Comparison of ENCODE assay signal across 30 mouse cellular contexts in genomic region chr15:42320349-42320748, GRCm38 (mm10).
A peak's percentile ranks its signal among the peaks of the same experiment; 100 is the strongest.
DNase-seq lines count a peak whose midpoint lies in the region; ATAC-seq and TF ChIP-seq lines count a peak whose summit lies in the region.
"Had no signal": no experiment of that assay in that cellular context is flagged by ENCODE, and none has a peak within 500 bp of the region (broad histone marks: within the 10 kb centered on the region; RNA-seq: fewer than 3 reads in every experiment).

No protein-coding gene starts in this region.

- no peaks in the 10 kb centered on the region for H3K27me3 ChIP-seq in hindbrain, embryonic 14.5 days (ENCODE audit: control insufficient read depth, insufficient read depth, low read length)
- no peaks in the 10 kb centered on the region for H3K27me3 ChIP-seq in hindbrain, embryonic 10.5 days (ENCODE audit: insufficient read depth, poor library complexity, severe bottlenecking)
- no peaks in the 10 kb centered on the region for H3K27me3 ChIP-seq in hindbrain, postnatal 0 days (ENCODE audit: insufficient read depth, low read length)
- H3K27me3 ChIP-seq in hindbrain, embryonic 11.5 days (ENCODE audit: control insufficient read depth, insufficient read depth, low read length), result no peaks in the 10 kb centered on the region
- no peaks in the 10 kb centered on the region for H3K27me3 ChIP-seq in forebrain, embryonic 14.5 days (replicated peaks; ENCODE audit: control insufficient read depth, insufficient read depth, low read length)
- H3K27me3 ChIP-seq: embryonic facial prominence, embryonic 13.5 days; forebrain, embryonic 12.5 days; heart, embryonic 13.5 days; intestine, embryonic 15.5 days; Patski had no signal

- no peak overlapping the region for H3K27ac ChIP-seq in hindbrain, embryonic 14.5 days
- no peak overlapping the region for H3K27ac ChIP-seq in hindbrain, embryonic 10.5 days
- no peak overlapping the region for H3K27ac ChIP-seq in hindbrain, postnatal 0 days
- no peak overlapping the region for H3K27ac ChIP-seq in hindbrain, embryonic 11.5 days (ENCODE audit: low read depth, low read length)
- H3K27ac ChIP-seq in forebrain, embryonic 14.5 days (ENCODE audit: low read depth, low read length), result no peak overlapping the region
- H3K27ac ChIP-seq: embryonic facial prominence, embryonic 10.5 days; embryonic facial prominence, embryonic 13.5 days; forebrain, embryonic 12.5 days; heart, adult 2 months; heart, embryonic 10.5 days; heart, embryonic 13.5 days; intestine, embryonic 15.5 days had no signal

- no peak for TF ChIP-seq CTCF in hindbrain, postnatal 0 days (IDR thresholded peaks at IDR 0.05; ENCODE audit: low read depth)

- no peak for DNase-seq in hindbrain, embryonic 14.5 days (ENCODE audit: low spot score)
- DNase-seq in hindbrain, embryonic 10.5 days (ENCODE audit: low spot score), result no peak
- peak; percentile 41 for DNase-seq in hindbrain, postnatal 0 days (ENCODE audit: low spot score)
- DNase-seq in hindbrain, embryonic 11.5 days (ENCODE audit: low spot score), result no peak
- DNase-seq in Muller cell, postnatal 12 days (ENCODE audit: inconsistent ontology term), result peak; percentile 65
- peak; percentile 8 for DNase-seq in brain, adult 2 months (ENCODE audit: low read depth, low spot score)
- no peak for DNase-seq in forebrain, embryonic 14.5 days (ENCODE audit: low spot score)
- no peak for DNase-seq in adipocyte (ENCODE audit: low spot score)
- DNase-seq: adrenal gland, postnatal 10 days; adrenal gland, postnatal 36 days; cerebellum, adult 11-12 months; cerebellum, adult 8-10 months; cerebellum, postnatal 36 days; embryo, embryonic 11 days; gastrocnemius, postnatal 10 days; gastrocnemius, postnatal 36 days; heart, adult 2 months; heart, postnatal 14 days; heart, postnatal 4 days; kidney, adult 11 months had no signal

- no peak overlapping the region for H3K4me3 ChIP-seq in hindbrain, embryonic 14.5 days (replicated peaks; ENCODE audit: low read length)
- no peak overlapping the region for H3K4me3 ChIP-seq in hindbrain, embryonic 10.5 days
- no peak overlapping the region for H3K4me3 ChIP-seq in hindbrain, postnatal 0 days (ENCODE audit: low read length)
- no peak overlapping the region for H3K4me3 ChIP-seq in hindbrain, embryonic 11.5 days (ENCODE audit: low read depth, low read length)
- no peak overlapping the region for H3K4me3 ChIP-seq in forebrain, embryonic 14.5 days (ENCODE audit: low read depth, low read length)
- H3K4me3 ChIP-seq: embryonic facial prominence, embryonic 10.5 days; embryonic facial prominence, embryonic 13.5 days; erythroblast, embryonic 14.5 days; forebrain, embryonic 12.5 days; heart, adult 2 months; heart, embryonic 10.5 days; heart, embryonic 13.5 days; intestine, embryonic 15.5 days had no signal

- no peaks in the 10 kb centered on the region for H3K4me1 ChIP-seq in hindbrain, embryonic 14.5 days (replicated peaks; ENCODE audit: control insufficient read depth, insufficient read depth, low read length)
- no peaks in the 10 kb centered on the region for H3K4me1 ChIP-seq in hindbrain, embryonic 10.5 days (replicated peaks)
- H3K4me1 ChIP-seq in hindbrain, postnatal 0 days (ENCODE audit: insufficient read depth, low read length), result 0 out of 2 replicates have a peak, but pooled peaks cover 7% of the 10 kb centered on the region
- H3K4me1 ChIP-seq in hindbrain, embryonic 11.5 days (replicated peaks; ENCODE audit: control insufficient read depth, insufficient read depth, low read length), result no peaks in the 10 kb centered on the region
- H3K4me1 ChIP-seq in forebrain, embryonic 14.5 days (ENCODE audit: control insufficient read depth, insufficient read depth, low read length), result peaks cover 4% of the 10 kb centered on the region; the same call in 1 of the 2 replicates
- H3K4me1 ChIP-seq: embryonic facial prominence, embryonic 10.5 days; embryonic facial prominence, embryonic 13.5 days; intestine, embryonic 15.5 days had no signal

- no peak overlapping the region for H3K9ac ChIP-seq in hindbrain, embryonic 14.5 days
- H3K9ac ChIP-seq in hindbrain, postnatal 0 days (replicated peaks; ENCODE audit: low read length), result no peak overlapping the region
- no peak overlapping the region for H3K9ac ChIP-seq in hindbrain, embryonic 11.5 days (ENCODE audit: low read depth, low read length)
- no peak overlapping the region for H3K9ac ChIP-seq in forebrain, embryonic 14.5 days (ENCODE audit: low read length)
- H3K9ac ChIP-seq: embryonic facial prominence, embryonic 13.5 days; forebrain, embryonic 12.5 days; heart, embryonic 13.5 days; intestine, embryonic 15.5 days had no signal

- H3K36me3 ChIP-seq in hindbrain, embryonic 14.5 days (replicated peaks; ENCODE audit: control insufficient read depth, insufficient read depth), result no peaks in the 10 kb centered on the region
- H3K36me3 ChIP-seq in hindbrain, embryonic 10.5 days, result no peaks in the 10 kb centered on the region
- H3K36me3 ChIP-seq in hindbrain, postnatal 0 days (ENCODE audit: insufficient read depth, low read length), result no peaks in the 10 kb centered on the region
- no peaks in the 10 kb centered on the region for H3K36me3 ChIP-seq in hindbrain, embryonic 11.5 days (ENCODE audit: control insufficient read depth, insufficient read depth, low read length)
- no peaks in the 10 kb centered on the region for H3K36me3 ChIP-seq in forebrain, embryonic 14.5 days (ENCODE audit: control insufficient read depth, insufficient read depth, low read length)
- H3K36me3 ChIP-seq: embryonic facial prominence, embryonic 10.5 days; embryonic facial prominence, embryonic 13.5 days; forebrain, embryonic 12.5 days; heart, embryonic 10.5 days; heart, embryonic 13.5 days; intestine, embryonic 15.5 days had no signal

- no peaks in the 10 kb centered on the region for H3K9me3 ChIP-seq in hindbrain, embryonic 14.5 days (ENCODE audit: control insufficient read depth, low read length)
- H3K9me3 ChIP-seq in hindbrain, embryonic 10.5 days, result no peaks in the 10 kb centered on the region
- H3K9me3 ChIP-seq in hindbrain, postnatal 0 days (ENCODE audit: low read length), result no peaks in the 10 kb centered on the region
- H3K9me3 ChIP-seq in hindbrain, embryonic 11.5 days (ENCODE audit: control insufficient read depth, low read length), result no peaks in the 10 kb centered on the region
- no peaks in the 10 kb centered on the region for H3K9me3 ChIP-seq in forebrain, embryonic 14.5 days (replicated peaks; ENCODE audit: control insufficient read depth, low read length)
- H3K9me3 ChIP-seq: embryonic facial prominence, embryonic 10.5 days; embryonic facial prominence, embryonic 13.5 days; forebrain, embryonic 12.5 days; heart, embryonic 10.5 days; heart, embryonic 13.5 days; intestine, embryonic 15.5 days had no signal

- 66% methylated on average over 1 of the region's 1 CpGs for WGBS in hindbrain, embryonic 14.5 days
- WGBS in hindbrain, embryonic 10.5 days, result 80% methylated on average over 1 of the region's 1 CpGs
- 33% methylated on average over 1 of the region's 1 CpGs for WGBS in hindbrain, postnatal 0 days
- WGBS in hindbrain, embryonic 11.5 days, result 82% methylated on average over 1 of the region's 1 CpGs
- WGBS in forebrain, embryonic 14.5 days, result 88% methylated on average over 1 of the region's 1 CpGs

- 0 out of 2 replicates have a peak, but pooled peaks have one; percentile 46 for ATAC-seq in hindbrain, embryonic 14.5 days (ENCODE audit: low FRiP score)
- peak; percentile 55; the same call in 1 of the 2 replicates for ATAC-seq in hindbrain, postnatal 0 days
- no peak for ATAC-seq in hindbrain, embryonic 11.5 days (ENCODE audit: low FRiP score)
- ATAC-seq in forebrain, embryonic 14.5 days, result no peak
- ATAC-seq: activated CD4-positive, CD25-positive, alpha-beta regulatory T cell, adult 4 months; forebrain, embryonic 16.5 days; intestine, embryonic 15.5 days; Patski had no signal

- no peak overlapping the region for H3K4me2 ChIP-seq in hindbrain, embryonic 14.5 days (replicated peaks)
- H3K4me2 ChIP-seq in hindbrain, postnatal 0 days (ENCODE audit: low read depth, low read length), result no peak overlapping the region
- no peak overlapping the region for H3K4me2 ChIP-seq in hindbrain, embryonic 11.5 days (replicated peaks; ENCODE audit: low read depth, low read length)
- no peak overlapping the region for H3K4me2 ChIP-seq in forebrain, embryonic 14.5 days (ENCODE audit: low read length)
- H3K4me2 ChIP-seq: embryonic facial prominence, embryonic 13.5 days; forebrain, embryonic 12.5 days; heart, embryonic 13.5 days; intestine, embryonic 15.5 days had no signal

Comparison
In these comparisons a context has a peak if more than half of its experiments do, and no peak if none do; other contexts are left out.
1. ATAC-seq: peak in hindbrain, embryonic 14.5 days (single experiment) and hindbrain, postnatal 0 days (single experiment); none in hindbrain, embryonic 11.5 days (single experiment) and forebrain, embryonic 14.5 days (single experiment).
2. DNase-seq: peak in hindbrain, postnatal 0 days (single experiment), Muller cell, postnatal 12 days (single experiment) and brain, adult 2 months (single experiment); none in hindbrain, embryonic 14.5 days (single experiment), hindbrain, embryonic 10.5 days (single experiment), hindbrain, embryonic 11.5 days (single experiment), forebrain, embryonic 14.5 days (single experiment) and adipocyte (single experiment).